Mouse (Mus musculus) stomach, embryonic 16.5 days (tissue): ENCODE data around the gene Ube2b. TPM values are rescaled to one million over a fixed set of nuclear protein-coding genes. Genes with fewer than 3 reads are reported as not detected.

Experiments used
- ATAC-seq: fragments of 200-750 bp; cut with Nextera tagmentation; 2 replicates; pipeline ENCODE4 v1.8.0; 2017; ENCODE audit warnings: moderate number of reproducible peaks, moderate TSS enrichment; ENCODE audit not compliant: insufficient read depth, low FRiP score
- H3K27ac ChIP-seq: fragments of 300-500 bp; sonication (generic); 2 replicates; pipeline ENCODE4 v1.5.1; 2014; ENCODE audit warnings: low read length
- H3K27me3 ChIP-seq: fragments of 300-500 bp; sonication (generic); 2 replicates; pipeline ENCODE4 v1.6.1; 2014; ENCODE audit warnings: low read length, control low read depth, mixed read lengths; ENCODE audit not compliant: control insufficient read depth, insufficient read depth
- H3K36me3 ChIP-seq: fragments of 300-500 bp; sonication (generic); 2 replicates; pipeline ENCODE4 v1.6.1; 2014; ENCODE audit warnings: low read length; ENCODE audit not compliant: control insufficient read depth, insufficient read depth
- H3K4me1 ChIP-seq: fragments of 300-500 bp; sonication (generic); 2 replicates; pipeline ENCODE4 v1.6.1; 2014; ENCODE audit warnings: low read length, control low read depth, mixed read lengths; ENCODE audit not compliant: control insufficient read depth, insufficient read depth
- H3K4me2 ChIP-seq: fragments of 300-500 bp; sonication (generic); 2 replicates; pipeline ENCODE4 v1.6.1; 2014; ENCODE audit warnings: low read depth, low read length, mixed read lengths
- H3K4me3 ChIP-seq: fragments of 300-500 bp; sonication (generic); replicated peaks from 2 replicates; pipeline ENCODE4 v1.5.1; 2014; ENCODE audit warnings: mild to moderate bottlenecking, low read length
- H3K9ac ChIP-seq: fragments of 300-500 bp; sonication (generic); 2 replicates; pipeline ENCODE4 v1.6.1; 2014; ENCODE audit warnings: low read length
- H3K9me3 ChIP-seq: fragments of 300-500 bp; sonication (generic); replicated peaks from 2 replicates; pipeline ENCODE4 v1.6.1; 2016; ENCODE audit warnings: low read length, control low read depth; ENCODE audit not compliant: control insufficient read depth
- WGBS: fragments of 180-500 bp; shearing (Covaris S2); extraction: QIAGEN DNeasy Blood & Tissue Kit; methylation state at CpG from one replicate; pipeline ENCODE4 v1.1.7; 2014; 5-methylcytosine and 5-hydroxymethylcytosine counted together
- polyA plus RNA-seq: library from polyadenylated mRNA; unstranded; fragments of >200 nt; fragmentation: Nextera tagmentation; extraction: Ambion mirVana; gene quantifications from 2 replicates; pipeline ENCODE4 v1.2.1, GENCODE M21; 2015

The Ube2b gene
- polyA plus RNA-seq, 1 experiment from 2014 or later: 223 TPM

DNA sequence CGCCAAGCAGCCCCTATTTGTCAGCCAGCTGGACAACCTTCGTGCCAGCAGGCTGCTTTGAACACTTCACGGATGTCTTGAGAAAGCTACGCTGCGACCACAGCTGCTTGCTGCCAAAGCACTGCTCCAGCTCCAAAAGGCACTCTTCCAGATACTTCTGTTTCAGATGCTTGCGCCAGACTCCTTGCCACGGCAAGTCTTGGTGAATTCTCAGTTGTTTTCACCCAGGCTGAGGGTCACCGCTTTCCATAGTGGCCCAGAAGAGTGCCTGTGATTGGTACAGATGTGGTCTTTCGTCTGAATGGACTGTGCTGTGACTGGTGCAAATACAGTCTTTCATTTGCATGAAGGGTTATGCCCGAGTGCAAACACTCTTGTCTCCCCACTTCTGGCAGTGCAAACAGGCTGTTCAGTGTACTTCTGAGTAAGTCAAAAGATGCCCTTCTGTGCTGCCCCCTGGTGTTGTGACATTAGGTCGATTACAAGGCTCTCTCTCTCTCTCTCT lies 39.5 kb downstream of the Ube2b start:
- Histone ChIP-seq H3K36me3 (no peaks in the 10 kb centered on the region), H3K9me3 (no peaks in the 10 kb centered on the region), H3K4me3 (no peak overlapping the region), H3K27me3 (no peaks in the 10 kb centered on the region), H3K4me2 (no peak overlapping the region), H3K4me1 (no peaks in the 10 kb centered on the region), H3K27ac (no peak overlapping the region), H3K9ac (no peak overlapping the region)
- 56% methylated on average over 11 of the region's 11 CpGs for WGBS
- ATAC-seq: no peak

DNA sequence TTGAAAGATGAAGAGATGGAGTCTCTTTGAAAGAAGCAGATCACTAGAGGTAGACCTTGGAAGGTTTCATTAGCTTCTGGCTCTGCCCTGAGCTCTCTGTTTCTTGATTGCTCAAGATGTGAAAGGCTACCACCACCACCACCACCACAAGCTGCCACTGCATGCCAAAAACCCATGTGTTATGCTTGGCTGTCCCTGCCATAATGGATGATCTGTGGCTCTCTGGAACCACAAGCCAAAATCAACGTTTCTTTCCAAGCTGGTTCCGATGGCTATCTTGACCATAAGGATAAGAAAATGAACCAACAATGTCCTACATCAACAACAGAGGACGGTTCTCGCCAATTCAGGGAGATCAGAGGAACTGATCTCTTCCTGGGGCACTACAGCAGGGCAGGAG lies 40.5 kb downstream of the Ube2b start:
- Histone ChIP-seq H3K36me3 (no peaks in the 10 kb centered on the region), H3K4me2 (no peak overlapping the region), H3K9me3 (no peaks in the 10 kb centered on the region), H3K9ac (no peak overlapping the region), H3K27ac (no peak overlapping the region), H3K27me3 (no peaks in the 10 kb centered on the region), H3K4me3 (no peak overlapping the region), H3K4me1 (no peaks in the 10 kb centered on the region)
- WGBS: 89% methylated on average over 4 of the region's 4 CpGs
- no peak for ATAC-seq

DNA sequence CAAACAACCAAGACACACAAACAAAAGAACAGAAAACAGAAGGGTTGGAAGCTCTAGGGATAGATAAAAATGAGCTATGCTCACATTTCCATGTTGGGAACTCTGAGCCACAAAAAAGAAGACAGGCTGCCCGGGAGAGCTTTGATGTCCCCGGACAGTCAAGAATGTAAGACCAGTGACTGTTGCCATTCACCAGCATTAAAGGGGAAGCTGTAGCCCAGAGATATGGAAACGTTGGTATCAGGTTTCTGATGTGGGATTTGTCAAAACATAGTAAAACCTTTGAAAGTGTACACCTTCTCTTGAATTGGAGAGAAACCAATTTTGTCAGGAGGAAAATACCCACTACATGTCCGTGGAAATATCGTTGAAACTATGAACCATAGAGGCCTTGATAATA lies 41.1 kb downstream of the Ube2b start:
- Histone ChIP-seq H3K9ac (no peak overlapping the region), H3K9me3 (no peaks in the 10 kb centered on the region), H3K4me1 (no peaks in the 10 kb centered on the region), H3K27me3 (no peaks in the 10 kb centered on the region), H3K27ac (no peak overlapping the region), H3K36me3 (no peaks in the 10 kb centered on the region), H3K4me3 (no peak overlapping the region), H3K4me2 (no peak overlapping the region)
- no peak for ATAC-seq
- WGBS: 81% methylated on average over 5 of the region's 5 CpGs

DNA sequence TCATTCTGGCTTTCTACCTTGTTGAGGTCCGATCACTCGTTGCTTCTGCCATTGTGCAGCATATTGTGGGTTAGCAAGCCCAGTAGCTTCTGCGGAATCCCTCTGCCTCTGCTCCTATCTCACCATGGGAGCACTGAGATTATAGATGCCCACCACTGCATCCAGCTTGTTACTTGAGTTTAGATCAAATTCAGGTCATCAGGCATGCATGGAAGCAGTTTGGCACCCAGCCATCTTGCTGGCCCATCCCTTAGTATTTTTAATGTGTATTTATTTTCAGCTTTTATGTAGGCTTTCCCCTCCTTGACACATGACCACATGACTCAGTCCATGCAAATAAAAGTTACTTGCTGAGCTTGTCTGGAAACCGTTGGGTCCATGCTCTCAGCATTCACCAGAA lies 42.8 kb downstream of the Ube2b start:
- H3K36me3 ChIP-seq: no peaks in the 10 kb centered on the region
- H3K9me3 ChIP-seq: no peaks in the 10 kb centered on the region
- ATAC-seq: no peak
- no peak overlapping the region for H3K4me3 ChIP-seq
- no peak overlapping the region for H3K4me2 ChIP-seq
- no peaks in the 10 kb centered on the region for H3K4me1 ChIP-seq
- no peak overlapping the region for H3K27ac ChIP-seq
- H3K9ac ChIP-seq: no peak overlapping the region
- WGBS: 77% methylated on average over 4 of the region's 4 CpGs
- H3K27me3 ChIP-seq: no peaks in the 10 kb centered on the region

DNA sequence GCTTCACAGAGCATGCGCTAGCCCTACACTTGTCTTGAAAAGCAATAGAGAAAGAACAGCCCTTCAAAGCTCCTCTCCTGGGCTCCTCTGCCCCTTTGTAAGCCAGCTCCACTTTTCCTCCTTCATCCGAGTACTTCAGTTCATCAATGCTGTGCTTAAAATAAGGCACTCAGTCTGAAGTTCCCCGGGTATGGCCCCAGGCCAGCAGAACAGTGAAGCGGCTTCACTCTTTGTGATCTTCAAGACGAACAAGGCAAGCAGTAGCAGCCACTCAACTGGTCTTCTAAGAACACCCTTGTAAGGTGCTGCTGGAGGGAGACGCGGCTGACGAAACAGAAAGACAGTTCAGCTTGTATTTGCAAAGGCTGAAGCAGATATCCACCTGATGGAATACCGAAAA lies 44.5 kb downstream of the Ube2b start:
- WGBS: 65% methylated on average over 9 of the region's 9 CpGs
- no peaks in the 10 kb centered on the region for H3K4me1 ChIP-seq
- H3K36me3 ChIP-seq: no peaks in the 10 kb centered on the region
- no peak overlapping the region for H3K4me3 ChIP-seq
- ATAC-seq: no peak
- no peak overlapping the region for H3K27ac ChIP-seq
- no peak overlapping the region for H3K9ac ChIP-seq
- no peaks in the 10 kb centered on the region for H3K9me3 ChIP-seq
- H3K27me3 ChIP-seq: no peaks in the 10 kb centered on the region
- H3K4me2 ChIP-seq: no peak overlapping the region

DNA sequence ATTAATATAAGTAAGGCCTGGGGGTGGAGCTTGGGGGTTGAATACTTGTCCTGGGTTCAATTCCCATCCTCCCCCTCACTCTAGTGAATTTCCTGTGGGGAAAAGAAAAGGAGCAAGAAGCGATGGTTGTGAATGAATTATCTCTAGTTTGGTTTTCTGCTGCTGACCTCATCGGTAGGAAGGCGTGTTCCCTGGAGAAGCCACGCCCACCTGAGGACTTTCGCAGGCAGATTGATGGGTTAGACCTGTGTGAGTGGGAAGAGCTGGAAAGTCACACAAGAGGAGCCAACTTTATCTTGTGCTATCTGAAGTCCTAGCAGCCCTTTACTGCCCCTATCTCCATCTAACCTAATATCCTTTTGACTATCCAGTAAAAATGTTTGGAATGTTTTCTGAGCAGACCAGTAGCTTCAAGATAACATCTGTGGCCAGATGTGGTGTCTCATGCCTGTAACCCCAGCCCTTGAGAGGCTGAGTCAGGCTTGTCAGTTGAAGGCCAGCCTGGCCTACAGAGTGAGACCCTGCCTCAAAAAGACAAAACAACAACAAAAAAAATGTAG lies 48.6 kb downstream of the Ube2b start:
- H3K9ac ChIP-seq: no peak overlapping the region
- H3K27me3 ChIP-seq: no peaks in the 10 kb centered on the region
- H3K4me3 ChIP-seq: no peak overlapping the region
- H3K27ac ChIP-seq: no peak overlapping the region
- WGBS: 36% methylated on average over 5 of the region's 5 CpGs
- H3K36me3 ChIP-seq: no peaks in the 10 kb centered on the region
- no peak for ATAC-seq
- H3K4me1 ChIP-seq: no peaks in the 10 kb centered on the region
- H3K4me2 ChIP-seq: no peak overlapping the region
- H3K9me3 ChIP-seq: no peaks in the 10 kb centered on the region

DNA sequence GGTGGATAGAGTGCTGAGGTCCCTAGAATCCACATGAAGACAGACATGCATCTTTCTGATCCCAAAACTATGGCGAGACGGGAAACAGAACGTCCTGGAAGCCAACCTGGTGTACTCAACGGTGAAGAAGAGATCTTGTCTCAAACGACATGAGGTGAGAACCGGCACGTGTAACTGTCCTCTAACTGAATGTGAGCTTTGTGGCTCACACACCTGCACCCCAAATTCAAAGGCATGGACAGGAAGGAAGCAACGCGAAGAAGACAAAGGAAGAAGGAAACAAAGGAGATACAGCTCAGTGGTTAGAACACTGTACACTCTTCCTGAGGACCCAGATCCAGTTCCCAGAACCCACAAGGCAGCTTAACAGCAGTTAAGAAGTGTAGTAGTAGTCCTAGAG lies 50.6 kb downstream of the Ube2b start:
- H3K27me3 ChIP-seq: no peaks in the 10 kb centered on the region
- no peak overlapping the region for H3K4me2 ChIP-seq
- no peak overlapping the region for H3K9ac ChIP-seq
- no peak overlapping the region for H3K27ac ChIP-seq
- peaks cover 4% of the 10 kb centered on the region for H3K4me1 ChIP-seq
- WGBS: 83% methylated on average over 9 of the region's 9 CpGs
- H3K36me3 ChIP-seq: no peaks in the 10 kb centered on the region
- no peaks in the 10 kb centered on the region for H3K9me3 ChIP-seq
- no peak overlapping the region for H3K4me3 ChIP-seq
- no peak for ATAC-seq

DNA sequence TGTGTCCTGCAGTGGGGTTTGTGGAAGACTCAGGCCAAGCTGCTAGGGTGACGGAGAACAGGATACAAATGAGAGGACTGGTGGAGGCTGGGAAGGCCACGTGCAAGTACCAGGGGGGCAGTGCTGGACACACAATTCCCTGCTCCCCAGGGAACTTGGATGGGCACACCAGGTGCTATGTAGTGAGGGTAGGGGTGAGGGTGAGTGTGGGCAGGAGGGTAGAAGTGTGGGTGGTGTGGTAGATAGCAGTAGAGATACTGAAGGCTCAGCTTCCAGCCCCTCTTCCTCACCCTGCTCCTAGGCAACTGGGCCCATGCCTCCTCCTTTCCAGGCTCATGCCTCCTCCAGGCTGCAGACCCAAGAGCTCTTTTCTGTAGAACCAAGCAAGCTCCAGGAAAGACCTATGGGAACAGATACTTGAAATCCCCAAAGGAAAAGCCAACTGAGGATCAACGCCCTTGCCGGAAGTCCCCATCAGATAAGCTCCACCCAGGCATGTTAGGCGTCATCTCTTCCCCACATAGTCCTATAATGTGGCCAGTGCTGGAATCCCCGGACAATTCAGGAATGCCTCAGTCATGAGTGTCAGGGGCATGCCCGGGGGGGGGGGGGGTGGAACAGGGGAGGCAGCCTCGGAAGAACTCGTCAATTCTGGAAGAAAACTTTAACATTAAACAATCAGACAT lies 51.3 kb downstream of the Ube2b start:
- WGBS: 72% methylated on average over 9 of the region's 9 CpGs
- Histone ChIP-seq H3K36me3 (no peaks in the 10 kb centered on the region), H3K27ac (no peak overlapping the region), H3K9ac (no peak overlapping the region), H3K4me3 (no peak overlapping the region), H3K4me1 (peaks cover 4% of the 10 kb centered on the region), H3K27me3 (no peaks in the 10 kb centered on the region), H3K4me2 (no peak overlapping the region), H3K9me3 (no peaks in the 10 kb centered on the region)
- no peak for ATAC-seq

DNA sequence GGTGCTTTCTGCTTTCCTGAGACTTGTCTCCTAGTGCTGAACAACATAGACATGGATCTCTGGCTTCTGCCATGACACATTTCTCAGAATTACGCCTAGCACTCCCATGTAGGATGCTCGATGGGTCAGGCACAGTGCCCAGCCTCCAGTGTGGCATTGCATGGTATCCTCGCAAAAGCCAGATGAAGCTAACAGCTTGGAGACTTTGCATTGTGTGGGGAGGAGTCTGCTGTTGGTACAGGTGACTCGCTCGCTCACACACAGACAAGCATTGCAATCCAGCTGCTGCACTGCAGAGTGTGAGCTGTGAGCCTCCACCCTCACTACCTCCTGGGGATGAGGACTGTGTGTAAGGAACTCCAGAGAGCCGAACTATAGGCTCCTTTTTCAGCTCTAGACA lies 54.4 kb downstream of the Ube2b start:
- Histone ChIP-seq H3K9me3 (no peaks in the 10 kb centered on the region), H3K4me3 (no peak overlapping the region), H3K27ac (no peak overlapping the region), H3K36me3 (no peaks in the 10 kb centered on the region), H3K4me2 (no peak overlapping the region), H3K4me1 (peaks cover 13% of the 10 kb centered on the region), H3K27me3 (no peaks in the 10 kb centered on the region), H3K9ac (no peak overlapping the region)
- 64% methylated on average over 6 of the region's 6 CpGs for WGBS
- no peak for ATAC-seq
